Mouse (Mus musculus): ENCODE data around the gene Pde4dip. TPM values are rescaled to one million over a fixed set of nuclear protein-coding genes. Genes with fewer than 3 reads are reported as not detected.
A peak's percentile ranks its signal among the peaks of the same experiment; 100 is the strongest.

Pde4dip gene
- polyA plus RNA-seq (2015; fragmentation: Nextera tagmentation; extraction: Ambion mirVana), result 60.3 and 69.9 TPM in 2 replicates

GRCm38 (mm10) chr3:97888168-97888901, at the start of gene Pde4dip:
Gene Pde4dip (minus strand): TSS chr3:97888707.
- ATAC-seq, result peak; percentile 88
- Histone ChIP-seq H3K4me2 (ENCODE audit: low read length) (peak within 1 kb of the TSS; percentile 67), H3K27me3 (replicated peaks; ENCODE audit: control insufficient read depth, insufficient read depth, low read length) (no peaks in the 10 kb centered on the region; the same call in 1 of the 2 replicates), H3K36me3 (ENCODE audit: control insufficient read depth, insufficient read depth, low read length) (no peaks in the 10 kb centered on the region), H3K4me1 (ENCODE audit: control insufficient read depth, insufficient read depth, low read depth, low read length) (no peaks in the 10 kb centered on the region; the same call in 1 of the 2 replicates), H3K4me3 (ENCODE audit: low read length) (peak within 1 kb of the TSS; percentile 71), H3K9ac (ENCODE audit: low read depth, low read length) (peak within 1 kb of the TSS; percentile 90), H3K27ac (ENCODE audit: low read depth, low read length) (peak within 1 kb of the TSS; percentile 94), H3K9me3 (ENCODE audit: control insufficient read depth, low read length) (no peaks in the 10 kb centered on the region)
- under 1% methylated on average over 43 of the region's 44 CpGs for WGBS

DNA sequence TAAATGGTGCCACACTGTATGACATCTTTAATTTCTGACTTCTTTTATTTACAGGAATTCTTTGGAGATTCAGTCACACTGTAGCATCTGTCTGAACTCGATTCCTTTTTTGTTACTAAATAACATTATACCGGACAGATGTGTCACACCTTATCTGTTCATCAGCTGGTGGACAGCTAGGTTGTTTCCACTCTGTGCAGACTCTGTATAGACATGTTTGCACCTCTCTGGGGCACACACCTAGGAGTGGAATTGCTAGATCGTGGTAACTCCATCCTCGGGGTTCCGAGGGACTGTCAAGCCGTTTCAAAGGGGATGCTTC, 49.4 kb upstream of the Pde4dip start:
- H3K9ac ChIP-seq (ENCODE audit: low read depth, low read length), result no peak overlapping the region
- 37% methylated on average over 6 of the region's 6 CpGs for WGBS
- H3K27me3 ChIP-seq (replicated peaks; ENCODE audit: control insufficient read depth, insufficient read depth, low read length), result no peaks in the 10 kb centered on the region
- H3K9me3 ChIP-seq (ENCODE audit: control insufficient read depth, low read length), result no peaks in the 10 kb centered on the region
- no peaks in the 10 kb centered on the region for H3K36me3 ChIP-seq (ENCODE audit: control insufficient read depth, insufficient read depth, low read length)
- H3K4me3 ChIP-seq (ENCODE audit: low read length), result no peak overlapping the region
- no peak overlapping the region for H3K27ac ChIP-seq (ENCODE audit: low read depth, low read length)
- no peak for ATAC-seq
- peaks cover 35% of the 10 kb centered on the region for H3K4me1 ChIP-seq (ENCODE audit: control insufficient read depth, insufficient read depth, low read depth, low read length)
- H3K4me2 ChIP-seq (ENCODE audit: low read length), result no peak overlapping the region

- Histone ChIP-seq H3K4me2 (ENCODE audit: low read length) (0 out of 2 replicates have a peak overlapping the region, but pooled peaks have one; percentile 5), H3K9me3 (ENCODE audit: control insufficient read depth, low read length) (no peaks in the 10 kb centered on the region), H3K27me3 (replicated peaks; ENCODE audit: control insufficient read depth, insufficient read depth, low read length) (no peaks in the 10 kb centered on the region), H3K4me1 (ENCODE audit: control insufficient read depth, insufficient read depth, low read depth, low read length) (peaks cover 31% of the 10 kb centered on the region), H3K4me3 (ENCODE audit: low read length) (no peak overlapping the region), H3K36me3 (ENCODE audit: control insufficient read depth, insufficient read depth, low read length) (no peaks in the 10 kb centered on the region), H3K9ac (ENCODE audit: low read depth, low read length) (no peak overlapping the region), H3K27ac (ENCODE audit: low read depth, low read length) (no peak overlapping the region)
- 25% methylated on average over 17 of the region's 17 CpGs for WGBS
- 0 out of 2 replicates have a peak, but pooled peaks have one; percentile 15 for ATAC-seq
Measured at GRCm38 (mm10) chr3:97937068-97937944, 48.8 kb upstream of the Pde4dip start.

DNA sequence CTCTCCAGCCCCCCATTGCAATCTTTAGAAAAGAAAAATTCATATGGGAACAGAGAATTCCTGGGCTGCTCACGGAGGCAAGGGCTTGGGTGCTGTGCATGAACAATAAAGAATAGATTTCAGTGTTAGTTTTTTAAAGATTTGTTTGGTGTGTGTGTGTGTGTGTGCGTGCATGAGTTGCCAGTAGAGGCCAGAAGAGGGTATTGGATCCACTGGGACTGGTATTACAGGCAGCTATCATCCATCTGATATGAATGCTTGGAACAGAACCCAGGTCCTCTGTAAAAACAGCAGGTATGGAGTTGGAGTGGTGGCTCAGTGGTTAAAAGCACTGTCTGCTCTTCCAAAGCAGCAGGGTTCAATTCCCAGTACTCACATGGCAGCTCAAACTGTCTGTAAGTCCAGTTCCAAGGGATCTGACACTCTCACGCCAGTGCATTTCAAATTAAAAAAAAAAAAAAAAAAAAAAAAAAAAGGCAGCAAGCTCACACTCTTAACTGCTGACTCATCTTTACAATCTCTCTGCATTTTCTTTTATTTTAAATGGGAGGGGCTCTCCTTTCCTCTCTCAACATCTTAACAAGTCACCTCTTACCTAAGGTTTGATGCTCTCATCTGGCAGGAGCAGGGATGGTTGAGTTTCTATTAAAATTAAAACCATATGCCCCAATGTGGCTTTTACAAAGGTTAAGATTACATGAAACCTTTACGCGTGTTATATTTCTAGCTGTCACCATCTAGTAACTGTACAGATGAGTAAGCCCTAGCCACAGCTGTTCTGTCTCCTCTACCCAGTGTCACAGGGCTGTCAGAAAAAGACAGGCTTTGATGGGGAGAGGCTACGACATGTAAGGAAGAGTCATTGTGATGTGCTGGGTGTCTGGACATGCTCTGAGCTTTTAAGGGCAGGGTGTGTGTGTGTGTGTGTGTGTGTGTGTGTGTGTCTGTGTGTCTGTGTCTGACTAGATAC, 46.1 kb upstream of the Pde4dip start:
- WGBS, result 78% methylated on average over 6 of the region's 6 CpGs
- no peaks in the 10 kb centered on the region for H3K27me3 ChIP-seq (replicated peaks; ENCODE audit: control insufficient read depth, insufficient read depth, low read length)
- no peak overlapping the region for H3K4me3 ChIP-seq (ENCODE audit: low read length)
- no peak for ATAC-seq
- H3K27ac ChIP-seq (ENCODE audit: low read depth, low read length), result no peak overlapping the region
- no peaks in the 10 kb centered on the region for H3K36me3 ChIP-seq (ENCODE audit: control insufficient read depth, insufficient read depth, low read length)
- no peak overlapping the region for H3K9ac ChIP-seq (ENCODE audit: low read depth, low read length)
- H3K4me1 ChIP-seq (ENCODE audit: control insufficient read depth, insufficient read depth, low read depth, low read length), result peaks cover 19% of the 10 kb centered on the region
- H3K4me2 ChIP-seq (ENCODE audit: low read length), result no peak overlapping the region
- no peaks in the 10 kb centered on the region for H3K9me3 ChIP-seq (ENCODE audit: control insufficient read depth, low read length)

DNA sequence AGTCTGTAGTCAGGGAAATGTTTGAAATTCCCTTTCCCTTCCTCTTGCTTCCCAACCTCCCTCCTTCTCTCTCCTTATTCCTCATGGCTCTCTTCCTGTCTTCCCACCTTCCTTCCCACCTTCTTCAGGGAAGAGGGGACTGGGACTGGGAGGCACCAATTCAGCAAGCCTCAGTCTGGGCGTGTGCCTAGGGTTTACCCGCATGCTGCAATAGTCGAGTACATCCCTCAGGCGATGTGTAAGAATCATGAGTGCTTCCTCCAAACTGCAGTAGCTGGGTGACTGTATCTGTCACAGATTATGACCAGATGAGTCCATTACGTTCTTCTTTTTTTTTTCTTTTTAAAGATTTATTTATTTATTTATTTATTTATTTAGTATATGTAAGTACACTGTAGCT, 45.3 kb upstream of the Pde4dip start:
- Histone ChIP-seq H3K9me3 (ENCODE audit: control insufficient read depth, low read length) (no peaks in the 10 kb centered on the region), H3K27ac (ENCODE audit: low read depth, low read length) (no peak overlapping the region), H3K4me2 (ENCODE audit: low read length) (no peak overlapping the region), H3K4me3 (ENCODE audit: low read length) (no peak overlapping the region), H3K4me1 (ENCODE audit: control insufficient read depth, insufficient read depth, low read depth, low read length) (peaks cover 10% of the 10 kb centered on the region), H3K36me3 (ENCODE audit: control insufficient read depth, insufficient read depth, low read length) (no peaks in the 10 kb centered on the region), H3K27me3 (replicated peaks; ENCODE audit: control insufficient read depth, insufficient read depth, low read length) (no peaks in the 10 kb centered on the region), H3K9ac (ENCODE audit: low read depth, low read length) (no peak overlapping the region)
- 79% methylated on average over 5 of the region's 5 CpGs for WGBS
- no peak for ATAC-seq

DNA sequence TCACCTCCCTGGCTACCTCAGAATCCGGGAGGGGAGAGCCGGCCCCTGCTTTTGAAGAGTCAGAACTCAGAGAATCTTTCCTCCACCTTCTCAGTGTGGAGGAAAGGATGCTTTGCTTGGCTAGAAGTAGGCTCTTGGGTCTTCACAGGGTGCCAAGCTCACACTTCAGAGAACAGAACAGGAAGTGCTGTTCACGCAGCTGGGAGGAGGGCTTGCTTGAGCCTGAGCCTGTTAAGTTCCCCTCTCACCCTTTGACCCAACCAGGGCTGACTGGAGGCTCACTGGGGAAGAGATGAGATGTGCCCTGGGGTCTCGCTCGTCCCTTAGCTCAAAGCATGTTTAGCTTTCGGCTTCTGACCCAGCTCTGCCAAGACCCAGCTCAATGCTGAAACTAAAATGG, 44.7 kb upstream of the Pde4dip start:
- no peaks in the 10 kb centered on the region for H3K27me3 ChIP-seq (replicated peaks; ENCODE audit: control insufficient read depth, insufficient read depth, low read length)
- no peak for ATAC-seq
- H3K4me3 ChIP-seq (ENCODE audit: low read length), result no peak overlapping the region
- H3K4me2 ChIP-seq (ENCODE audit: low read length), result no peak overlapping the region
- WGBS, result 44% methylated on average over 6 of the region's 6 CpGs
- H3K27ac ChIP-seq (ENCODE audit: low read depth, low read length), result no peak overlapping the region
- no peak overlapping the region for H3K9ac ChIP-seq (ENCODE audit: low read depth, low read length)
- no peaks in the 10 kb centered on the region for H3K36me3 ChIP-seq (ENCODE audit: control insufficient read depth, insufficient read depth, low read length)
- no peaks in the 10 kb centered on the region for H3K9me3 ChIP-seq (ENCODE audit: control insufficient read depth, low read length)
- H3K4me1 ChIP-seq (ENCODE audit: control insufficient read depth, insufficient read depth, low read depth, low read length), result peaks cover 9% of the 10 kb centered on the region

DNA sequence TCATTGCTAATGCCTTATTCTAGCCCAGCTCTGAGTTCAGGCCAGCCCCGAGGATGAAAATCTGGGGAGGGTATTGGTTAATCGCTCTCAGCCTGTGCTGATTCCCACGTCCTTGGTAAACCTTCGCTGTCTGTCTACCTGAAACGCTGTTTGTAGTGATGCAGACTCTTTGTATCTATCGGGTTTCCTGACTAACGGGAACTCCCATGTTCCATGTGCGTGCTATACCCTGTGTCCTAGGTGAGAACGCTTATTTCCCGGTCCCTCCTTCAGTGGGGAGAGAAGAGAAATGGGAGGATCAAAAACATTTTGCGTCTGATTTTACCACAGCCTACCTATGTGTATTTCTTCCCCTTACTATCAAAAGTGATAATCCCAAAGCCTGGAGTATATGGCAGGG, 44.3 kb upstream of the Pde4dip start:
- Histone ChIP-seq H3K4me3 (ENCODE audit: low read length) (no peak overlapping the region), H3K9ac (ENCODE audit: low read depth, low read length) (no peak overlapping the region), H3K27me3 (replicated peaks; ENCODE audit: control insufficient read depth, insufficient read depth, low read length) (no peaks in the 10 kb centered on the region), H3K36me3 (ENCODE audit: control insufficient read depth, insufficient read depth, low read length) (no peaks in the 10 kb centered on the region), H3K9me3 (ENCODE audit: control insufficient read depth, low read length) (no peaks in the 10 kb centered on the region), H3K4me1 (ENCODE audit: control insufficient read depth, insufficient read depth, low read depth, low read length) (peaks cover 9% of the 10 kb centered on the region), H3K4me2 (ENCODE audit: low read length) (no peak overlapping the region), H3K27ac (ENCODE audit: low read depth, low read length) (no peak overlapping the region)
- ATAC-seq, result no peak
- WGBS, result 52% methylated on average over 11 of the region's 11 CpGs

GRCm38 (mm10) chr3:97932131-97932530, 43.6 kb upstream of the Pde4dip start:
- no peak for ATAC-seq
- no peaks in the 10 kb centered on the region for H3K36me3 ChIP-seq (ENCODE audit: control insufficient read depth, insufficient read depth, low read length)
- H3K27ac ChIP-seq (ENCODE audit: low read depth, low read length), result no peak overlapping the region
- H3K27me3 ChIP-seq (replicated peaks; ENCODE audit: control insufficient read depth, insufficient read depth, low read length), result no peaks in the 10 kb centered on the region
- WGBS, result 20% methylated on average over 10 of the region's 10 CpGs
- H3K4me3 ChIP-seq (ENCODE audit: low read length), result no peak overlapping the region
- peak overlapping the region; percentile 10 for H3K4me2 ChIP-seq (ENCODE audit: low read length)
- no peaks in the 10 kb centered on the region for H3K9me3 ChIP-seq (ENCODE audit: control insufficient read depth, low read length)
- H3K9ac ChIP-seq (ENCODE audit: low read depth, low read length), result no peak overlapping the region
- H3K4me1 ChIP-seq (ENCODE audit: control insufficient read depth, insufficient read depth, low read depth, low read length), result peaks cover 4% of the 10 kb centered on the region

All from hindbrain, embryonic 16.5 days (tissue).